Mouse (Mus musculus) thymus, postnatal 36 days (tissue): ENCODE data around the gene Ube2l6.
A peak's percentile ranks its signal among the peaks of the same experiment; 100 is the strongest.

ENCODE experiments used
- DNase-seq, 2 experiments: peaks; one replicate each; pipeline ENCODE4 v3.0.0; 2022; ENCODE audit warnings: mixed read lengths in 2 of 2

The Ube2l6 gene

GRCm38 (mm10) chr2:84838993-84839980, 40.7 kb downstream of the Ube2l6 start:
- peak; percentile 59 to 64 for DNase-seq

GRCm38 (mm10) chr2:84840016-84840747, 41.6 kb downstream of the Ube2l6 start:
- DNase-seq, result peak; percentile 68 to 73

DNA sequence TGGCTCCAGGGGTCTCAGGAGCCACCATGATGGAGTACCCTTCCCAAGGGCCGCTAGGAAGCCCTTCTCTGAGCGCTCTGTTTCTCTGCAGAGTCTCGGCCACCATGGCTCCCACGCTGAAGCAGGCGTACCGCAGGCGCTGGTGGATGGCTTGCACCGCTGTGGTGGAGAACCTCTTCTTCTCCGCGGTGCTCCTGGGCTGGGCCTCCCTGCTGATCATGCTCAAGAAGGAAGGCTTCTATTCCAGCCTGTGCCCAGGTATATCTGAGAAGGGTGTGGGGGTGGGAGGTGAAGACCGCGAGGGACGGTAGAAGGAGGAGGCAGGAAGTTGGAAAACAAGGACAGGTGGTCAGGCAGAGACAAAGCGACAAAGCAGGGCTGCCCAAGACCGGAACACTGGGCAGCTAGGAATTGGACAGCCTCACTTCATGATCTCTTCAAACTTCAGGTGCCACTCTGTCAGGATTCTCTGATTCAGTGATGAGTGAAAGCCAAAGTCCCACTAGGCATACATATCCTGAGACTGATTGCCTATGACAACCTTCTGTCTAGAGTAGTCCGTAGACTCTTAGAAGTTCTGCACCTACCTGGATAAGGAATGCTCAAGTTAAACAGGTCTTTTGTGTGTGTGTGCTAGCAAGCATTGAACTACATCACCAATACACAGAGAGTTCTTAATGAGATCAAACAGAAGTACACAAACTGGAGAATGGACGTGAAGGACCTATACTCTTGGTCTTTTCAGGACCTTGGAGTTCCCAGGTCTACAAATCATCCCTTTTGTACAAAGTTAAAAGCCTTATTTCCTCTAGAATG, 42.3 kb downstream of the Ube2l6 start:
- DNase-seq, result no peak

DNA sequence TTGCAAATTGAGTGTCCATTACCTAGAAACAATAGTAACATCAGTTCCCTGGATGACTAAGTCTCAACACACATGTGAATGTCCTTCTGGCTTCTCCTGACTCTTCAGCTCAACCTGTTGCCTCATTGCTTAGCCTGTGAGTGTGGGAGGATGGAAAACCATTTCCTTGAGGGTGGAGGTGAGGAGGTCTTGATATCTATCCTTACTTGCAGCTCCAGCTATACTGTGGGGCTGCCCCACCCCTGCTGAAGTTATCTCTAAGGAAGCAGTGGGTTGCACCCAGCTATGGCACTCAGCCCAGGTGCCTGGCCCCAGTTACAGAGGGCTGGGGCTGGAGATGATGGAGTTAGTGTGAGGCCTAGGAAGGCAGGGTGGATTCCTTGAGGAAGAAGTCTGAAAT, 43.3 kb downstream of the Ube2l6 start:
- peak; percentile 46 to 55 for DNase-seq

DNA sequence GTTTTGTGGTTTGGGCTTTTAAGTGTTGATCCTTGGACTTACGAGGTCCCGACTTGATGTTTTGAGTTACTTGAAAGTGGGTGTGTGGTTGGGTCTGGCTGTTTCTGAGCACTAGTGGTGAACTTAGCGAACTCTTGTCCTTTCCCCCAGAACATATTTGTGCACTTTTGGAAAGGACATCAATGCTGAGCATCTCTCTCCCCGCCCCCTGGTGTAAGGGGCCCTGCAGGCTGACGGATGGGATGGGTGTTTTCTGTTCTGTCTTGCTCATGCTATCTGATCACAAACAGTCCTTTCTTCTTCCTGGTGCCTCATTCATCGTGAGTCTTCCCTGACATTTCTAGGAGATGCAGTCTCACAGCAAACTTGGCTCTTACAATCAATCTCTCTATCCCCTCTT, 45.0 kb downstream of the Ube2l6 start:
- DNase-seq, result peak; percentile 55 to 59

- no peak for DNase-seq
These were observed 46.6 kb downstream of the Ube2l6 start for GRCm38 (mm10) chr2:84845226-84845625.

DNA sequence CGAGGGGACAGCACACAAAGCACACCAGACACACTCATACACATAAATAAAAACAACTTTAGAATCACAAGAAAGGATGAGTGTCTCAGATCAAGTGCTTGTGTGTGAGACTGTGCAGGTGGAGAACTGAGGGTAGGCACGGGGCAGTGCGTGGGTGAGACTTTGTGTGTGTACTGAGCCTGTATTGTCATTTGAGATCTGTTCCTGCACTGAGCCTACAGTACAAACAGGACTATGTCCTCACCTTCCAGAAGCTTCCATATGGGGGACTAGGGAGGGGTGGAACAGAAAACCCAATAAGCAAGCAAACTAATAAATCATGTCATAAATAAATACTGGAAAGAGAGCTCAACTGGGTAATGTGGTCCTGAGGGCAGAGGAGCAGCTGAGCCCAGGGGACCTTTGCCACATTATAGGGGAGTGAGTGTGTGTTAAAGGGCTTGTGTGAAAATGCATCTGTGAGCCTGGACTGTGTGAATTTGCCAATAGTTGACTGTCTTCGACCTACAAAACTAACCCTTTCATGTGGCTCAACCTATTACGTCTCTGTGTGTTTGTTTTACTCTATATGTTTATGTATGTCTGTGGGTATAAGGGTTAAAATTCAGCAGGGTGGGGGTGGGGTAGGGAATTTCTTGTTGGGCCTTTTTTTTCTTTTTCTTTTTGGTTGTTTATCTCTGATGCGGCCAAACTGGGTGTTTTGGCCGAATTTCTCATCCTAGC, 51.9 kb downstream of the Ube2l6 start:
- no peak for DNase-seq

DNA sequence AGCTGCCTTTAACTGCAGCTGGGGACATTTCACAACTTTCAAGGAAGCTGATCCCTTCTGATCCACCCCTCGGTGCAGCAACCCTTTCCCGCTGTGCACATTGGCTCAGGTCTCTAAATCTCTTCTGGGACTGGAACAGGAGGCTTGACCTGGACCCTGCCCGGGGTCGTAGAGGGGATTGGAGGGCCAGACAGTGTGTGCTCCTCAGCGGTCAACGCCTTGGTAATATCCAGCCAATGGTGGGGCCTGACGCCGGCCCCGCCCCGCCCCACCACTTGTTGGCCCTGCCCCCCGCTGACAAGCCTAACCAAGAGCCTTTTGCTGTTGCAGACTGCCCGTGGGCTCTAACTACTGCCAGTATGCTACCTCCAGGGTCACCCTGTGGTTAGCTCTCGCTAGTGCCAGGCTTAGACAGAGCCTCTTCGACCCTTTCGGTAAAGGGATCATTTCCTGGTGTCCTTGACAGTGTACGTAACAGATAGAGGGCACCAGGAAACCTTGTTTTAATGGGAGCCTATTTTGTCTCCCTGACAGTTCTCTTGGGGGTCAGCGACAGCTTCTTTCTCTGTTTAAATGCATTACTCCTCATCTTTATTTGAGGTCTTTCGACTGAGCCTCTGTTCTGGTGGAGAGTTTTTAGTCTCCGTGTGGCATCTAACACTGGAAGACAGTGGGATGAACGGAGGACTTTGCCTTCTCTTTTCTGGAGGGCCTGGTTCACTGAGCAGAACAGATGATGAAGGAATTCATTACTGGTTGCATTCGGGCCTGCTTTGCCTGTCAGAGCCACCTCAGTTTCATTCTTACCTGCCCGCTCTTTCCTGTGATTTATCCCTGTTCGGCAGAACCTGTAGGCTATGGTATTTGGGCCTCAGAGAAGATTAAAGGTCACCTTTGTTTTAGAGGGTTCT, 52.8 kb downstream of the Ube2l6 start:
- DNase-seq, result no peak

DNA sequence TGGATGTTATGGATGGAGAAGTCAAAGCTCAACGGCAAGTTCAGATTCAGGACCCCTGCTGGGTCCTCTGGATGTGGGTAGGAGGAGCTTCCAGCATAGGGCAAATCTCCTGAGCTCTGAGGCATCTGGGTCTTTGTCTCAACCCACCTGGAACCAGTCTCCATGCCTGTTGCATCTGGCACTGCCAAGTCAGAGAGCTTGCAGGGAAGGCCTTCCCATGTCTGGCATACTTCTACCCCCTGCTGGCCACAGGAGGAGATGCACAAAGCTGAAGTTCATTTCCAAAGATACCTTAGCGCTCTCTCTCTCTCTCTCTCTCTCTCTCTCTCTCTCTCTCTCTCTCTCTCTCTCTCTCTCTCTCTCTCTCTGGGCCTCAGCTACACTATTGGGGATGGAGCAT, 57.1 kb downstream of the Ube2l6 start:
- peak; percentile 53 to 56 for DNase-seq

- no peak for DNase-seq
These were observed 59.9 kb downstream of the Ube2l6 start for GRCm38 (mm10) chr2:84858551-84858950.
